Mouse (Mus musculus) left cerebral cortex, adult 18-20 months (tissue): ENCODE measurements around the gene Cabp2. TPM values are rescaled to one million over a fixed set of nuclear protein-coding genes. Genes with fewer than 3 reads are reported as not detected.
"Not testable (repeated sequence)": the region's sequence is repeated elsewhere in the genome, so short reads cannot be mapped to it uniquely, and the experiment has no call there.

Experiments
- DNase-seq, 2 experiments: peaks; one replicate each; pipeline ENCODE4 v3.0.0; 2021 to 2022; ENCODE audit warnings: low spot score in 2 of 2, mixed read lengths in 1 of 2
- long read RNA-seq, 2 experiments: library from polyadenylated mRNA; stranded (forward); transcript quantifications; one replicate each; pipeline ENCODE4 v2.0.0; 2021
- total RNA-seq, 2 experiments: library from RNA; stranded (reverse); gene quantifications; 2 replicates each; pipeline ENCODE4 v1.2.3; 2021

Cabp2 gene
- not detected for total RNA-seq
- long read RNA-seq, experiment 1: 0 reads
- long read RNA-seq, experiment 2: 0 reads

DNA sequence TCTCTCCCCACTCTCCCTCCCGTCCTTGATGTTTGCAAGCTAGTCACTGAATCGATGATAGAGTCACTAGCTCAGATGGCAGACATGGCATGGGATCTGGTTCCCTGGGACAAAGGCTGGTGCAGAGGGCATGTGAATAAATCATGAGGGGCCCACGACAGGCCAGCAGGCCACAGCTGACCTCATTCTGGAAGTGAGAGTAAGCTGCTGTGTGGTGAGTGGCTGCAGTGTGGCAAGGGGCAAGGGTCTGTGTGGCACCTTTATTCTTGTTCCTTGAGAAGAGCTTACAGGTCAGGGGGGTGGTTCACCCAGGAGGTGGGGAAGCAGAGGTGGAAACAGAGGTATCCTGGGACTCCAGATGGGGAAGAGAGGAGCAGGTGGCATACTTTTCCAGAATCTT is at the start of gene Cabp2:
Gene Cabp2, plus strand, starts transcription at position 185 of the 400 bp plus-strand sequence.
- no peak for DNase-seq

DNA sequence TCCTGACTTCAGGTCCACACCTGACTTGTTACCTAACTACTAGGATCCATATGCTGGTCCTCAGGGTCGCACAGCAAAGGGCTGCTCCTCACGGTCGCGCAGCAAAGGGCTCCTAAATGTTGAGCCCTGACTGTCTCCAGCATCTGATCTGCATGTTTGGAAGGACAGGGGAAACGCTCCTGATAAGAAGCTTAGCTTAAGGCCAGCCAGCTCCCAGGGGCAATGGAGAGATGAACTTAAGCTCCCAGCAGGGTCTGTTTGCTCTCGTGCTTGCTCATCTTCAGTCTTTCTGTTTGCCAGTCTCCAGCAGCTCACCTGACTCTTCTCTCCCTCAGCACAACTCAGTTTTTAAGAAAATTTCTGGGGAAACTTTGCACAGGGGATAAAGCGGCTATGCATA is 48.7 kb upstream of the Cabp2 start:
- no peak for DNase-seq

GRCm38 (mm10) chr19:4033298-4033697 is 48.1 kb upstream of the Cabp2 start:
- no peak for DNase-seq

DNA sequence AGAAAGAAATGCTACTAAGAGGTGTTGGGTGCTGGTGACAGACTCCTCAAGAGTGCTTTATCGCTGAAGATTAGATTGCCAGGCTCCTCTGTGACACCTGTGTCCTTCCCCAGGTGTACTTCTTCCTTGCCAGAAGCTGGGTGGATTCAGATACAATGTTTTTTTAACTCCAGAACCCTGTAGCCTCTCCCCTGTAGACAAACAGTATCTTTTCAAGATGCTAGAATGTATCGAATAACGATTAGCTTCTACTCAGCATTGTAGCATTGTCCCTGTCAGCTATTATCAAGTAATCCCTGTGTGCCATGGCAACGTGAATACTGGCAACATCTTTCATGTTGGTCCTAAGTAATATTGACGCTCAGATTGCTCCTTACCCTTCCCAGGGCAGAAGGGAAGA is 47.6 kb upstream of the Cabp2 start:
- no peak for DNase-seq

DNA sequence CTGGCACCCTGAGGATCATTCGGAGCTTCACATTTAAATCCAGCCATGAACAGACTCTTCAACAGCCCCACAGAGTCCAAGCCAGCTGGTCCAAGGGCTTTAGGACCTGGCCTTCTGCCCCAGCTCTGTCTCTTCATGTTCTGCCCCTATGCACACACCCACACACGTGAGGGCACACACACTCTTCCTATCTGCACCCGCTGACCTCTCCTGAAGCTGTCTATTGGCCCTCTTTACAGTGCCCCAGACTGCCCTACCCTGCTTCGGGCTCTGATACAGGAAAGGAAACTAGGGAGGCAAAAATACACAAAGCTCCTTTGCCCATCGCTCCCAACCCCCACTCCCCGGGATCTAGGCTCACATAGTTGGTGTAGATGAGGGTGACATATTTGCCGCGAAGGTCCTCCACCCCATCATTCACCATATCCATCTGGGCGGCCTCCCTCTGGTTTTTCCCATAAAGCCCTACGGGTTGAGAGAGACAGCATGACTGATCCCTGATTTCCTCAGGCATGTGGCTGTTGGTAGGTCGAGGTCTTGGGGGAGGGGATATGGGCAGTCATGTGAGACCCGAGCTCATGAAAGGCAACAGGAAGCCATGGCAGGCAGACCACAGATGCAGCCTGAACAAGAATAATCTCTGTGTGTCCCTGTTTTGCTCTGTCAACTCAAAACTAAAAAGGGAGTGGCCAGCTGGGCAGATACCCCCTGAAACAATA is 44.9 kb upstream of the Cabp2 start:
- no peak for DNase-seq

DNA sequence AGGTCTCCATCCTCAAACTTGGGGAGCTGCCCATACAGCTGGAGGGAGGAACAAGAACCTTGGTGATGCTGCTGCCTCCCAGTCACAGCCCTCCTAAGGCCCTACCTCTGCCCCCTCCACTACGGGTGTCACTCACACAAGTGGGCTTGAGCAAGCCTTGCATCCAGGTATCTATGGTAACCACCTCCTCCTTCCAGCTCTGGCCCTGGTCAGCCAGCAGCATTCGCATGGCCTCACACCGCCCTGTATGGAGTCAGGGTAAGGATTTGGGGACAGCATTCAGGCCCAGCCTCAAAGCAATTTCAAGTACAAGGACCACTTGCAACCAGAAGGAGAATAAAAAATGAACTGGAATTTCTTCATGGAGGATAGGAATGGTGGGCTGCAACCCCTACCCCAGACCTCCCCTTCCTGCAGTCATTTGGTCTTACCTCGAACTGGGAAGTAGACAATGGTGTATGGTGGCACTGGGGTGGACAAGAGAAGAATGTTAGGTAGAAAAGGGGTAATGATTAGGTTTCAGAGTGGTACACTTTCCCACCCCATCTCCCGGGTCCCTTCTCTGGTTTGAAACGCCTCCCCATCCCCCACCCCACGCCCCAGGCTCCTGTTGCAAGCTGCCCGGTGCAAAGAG is 44.1 kb upstream of the Cabp2 start:
- not testable (repeated sequence) for DNase-seq

DNA sequence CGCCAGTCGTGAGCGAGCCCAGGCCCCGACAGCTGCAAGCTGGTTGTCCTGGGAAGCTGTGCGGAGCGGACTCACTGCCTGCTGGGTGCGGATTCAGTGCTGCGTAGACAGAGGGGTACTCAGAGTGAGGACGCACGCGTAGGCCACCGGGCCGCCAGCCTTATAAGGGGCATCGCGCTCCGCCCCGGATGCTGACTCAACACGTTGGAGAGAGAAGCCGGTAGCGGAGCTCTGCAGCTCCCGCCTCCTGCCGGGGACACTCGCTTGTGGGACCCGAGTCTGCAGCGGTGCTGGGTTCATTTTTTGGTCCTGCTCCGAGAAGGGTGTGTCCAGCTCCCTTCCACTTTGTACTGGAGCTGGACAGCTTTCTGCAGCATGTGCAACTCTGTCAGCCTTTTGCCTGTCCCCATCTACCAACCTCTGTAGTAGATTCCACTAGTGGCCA is 43.6 kb upstream of the Cabp2 start, which contains the start of gene Gstp1:
Gene Gstp1, minus strand, starts transcription at position 198 of the 445 bp plus-strand sequence.
- peak; percentile 87 to 90 for DNase-seq

- DNase-seq: not testable (repeated sequence)
Measured at GRCm38 (mm10) chr19:4040941-4041340, 40.4 kb upstream of the Cabp2 start.

DNA sequence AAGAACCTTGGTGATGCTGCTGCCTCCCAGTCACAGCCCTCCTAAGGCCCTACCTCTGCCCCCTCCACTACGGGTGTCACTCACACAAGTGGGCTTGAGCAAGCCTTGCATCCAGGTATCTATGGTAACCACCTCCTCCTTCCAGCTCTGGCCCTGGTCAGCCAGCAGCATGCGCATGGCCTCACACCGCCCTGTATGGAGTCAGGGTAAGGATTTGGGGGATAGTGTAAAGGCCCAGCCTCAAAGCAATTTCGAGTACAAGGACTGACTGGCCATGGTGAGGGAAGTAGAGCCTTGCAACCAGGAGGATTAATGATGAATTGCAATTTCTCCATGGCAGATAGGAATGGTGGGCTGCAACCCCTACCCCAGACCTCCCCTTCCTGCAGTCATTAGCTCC is 39.9 kb upstream of the Cabp2 start:
- not testable (repeated sequence) for DNase-seq

- no peak for DNase-seq
Measured at GRCm38 (mm10) chr19:4042124-4042523, 39.3 kb upstream of the Cabp2 start.

DNA sequence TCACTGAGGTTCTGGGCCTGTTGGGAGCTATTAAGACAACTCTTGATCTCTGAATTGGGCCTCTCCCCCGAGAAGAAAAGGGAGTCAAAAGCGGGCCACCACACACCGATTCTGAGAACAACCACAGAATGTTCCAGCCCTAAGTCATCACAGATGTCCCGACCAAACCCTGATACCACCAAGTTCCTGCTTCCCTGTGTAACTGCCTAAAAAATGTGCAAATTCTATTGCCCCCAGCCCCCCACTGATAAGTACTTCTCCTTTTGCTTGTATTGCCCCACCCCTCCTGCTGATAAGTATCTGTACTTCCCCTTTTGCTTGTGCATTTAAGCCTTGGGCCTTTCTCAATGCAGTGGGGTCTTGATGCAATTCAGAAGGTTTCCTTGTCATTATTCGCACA is 37.3 kb upstream of the Cabp2 start:
- not testable (repeated sequence) for DNase-seq

DNA sequence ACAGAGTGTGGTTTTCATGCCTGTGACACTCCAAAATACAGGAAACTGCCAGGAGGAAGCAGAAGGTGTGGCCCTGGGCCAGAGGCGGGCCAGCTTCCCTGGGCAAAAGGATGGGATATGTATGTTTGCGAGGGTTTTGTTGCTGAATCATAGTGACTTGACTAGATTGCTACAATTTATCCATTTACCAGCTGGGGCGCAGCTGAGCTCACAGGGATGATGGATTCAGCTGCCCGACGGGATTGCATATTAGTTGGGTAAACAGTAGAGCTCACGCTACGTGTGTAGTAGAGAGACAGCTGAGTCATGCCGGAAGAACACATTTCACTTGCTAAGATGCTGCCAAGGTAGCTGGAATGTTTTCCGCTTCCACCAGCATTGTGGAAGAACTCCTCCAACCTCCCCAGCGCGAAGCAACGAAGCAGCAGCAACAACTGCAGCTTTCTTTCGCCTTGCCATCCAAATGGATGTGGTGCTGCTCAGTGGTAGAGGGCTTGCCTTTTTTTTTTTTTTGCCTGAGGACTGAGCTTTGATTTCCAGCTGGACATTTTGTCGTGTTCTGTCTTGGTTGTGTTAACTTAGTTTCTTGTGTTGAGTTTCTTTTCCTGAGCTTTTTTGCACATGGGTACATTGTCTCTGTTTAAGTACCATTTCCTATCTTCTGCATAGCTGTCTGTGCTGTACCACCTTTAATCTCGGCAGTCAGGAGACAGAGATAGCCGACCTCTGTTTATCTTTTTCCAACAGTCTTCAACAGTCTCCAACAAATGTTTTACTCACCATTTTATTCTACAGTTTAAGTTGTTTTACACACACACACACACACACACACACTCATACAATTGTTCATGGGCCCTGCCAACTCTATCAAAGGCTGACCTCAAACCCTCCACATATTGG is 35.2 kb upstream of the Cabp2 start, which contains the start of gene Gstp2:
Gene Gstp2, minus strand, starts transcription at position 58 of the 900 bp plus-strand sequence.
- DNase-seq: peak; percentile 80 to 82

DNA sequence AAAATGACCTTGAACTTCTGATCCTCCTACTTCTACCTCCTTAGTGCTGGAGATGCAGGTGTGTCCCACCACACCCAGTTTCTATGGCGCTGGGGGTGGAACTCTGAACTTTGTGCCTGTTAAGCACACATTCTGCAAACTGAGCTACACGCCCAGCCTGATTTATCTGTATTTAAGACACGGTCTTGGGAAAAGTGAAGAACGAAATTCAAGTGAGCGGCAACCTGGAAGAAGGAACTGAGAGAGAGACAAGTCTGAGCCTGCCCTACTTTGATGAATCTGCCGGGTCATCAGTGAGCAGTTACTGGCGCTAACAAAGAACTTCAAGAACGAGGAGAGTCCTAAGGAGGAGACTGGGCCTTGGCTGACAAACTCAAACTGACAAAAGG is 34.5 kb upstream of the Cabp2 start:
- no peak for DNase-seq

DNA sequence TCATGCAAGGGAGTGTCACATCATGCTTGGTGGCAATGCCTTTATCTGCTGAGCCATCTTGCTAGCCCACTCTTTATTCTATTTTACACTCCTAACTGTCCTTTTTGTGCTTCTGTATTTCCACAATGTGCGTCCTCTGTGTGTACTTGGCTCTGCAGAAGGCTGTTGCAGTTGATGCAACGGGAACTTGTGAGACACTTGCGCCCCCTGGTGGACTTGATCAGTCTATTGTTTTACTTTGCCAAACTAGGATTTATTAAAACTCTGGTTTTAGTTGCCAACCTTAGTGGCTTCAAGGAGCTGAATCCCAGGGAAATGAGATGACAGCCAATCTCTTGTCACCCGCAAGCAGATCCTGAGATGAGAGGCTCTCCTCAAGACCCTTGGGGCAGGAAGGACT is 33.5 kb upstream of the Cabp2 start:
- DNase-seq: peak; percentile 69 to 84

GRCm38 (mm10) chr19:4049069-4049468 is 32.3 kb upstream of the Cabp2 start:
- DNase-seq: not testable (repeated sequence)

GRCm38 (mm10) chr19:4051016-4051415 is 30.4 kb upstream of the Cabp2 start:
- no peak for DNase-seq

GRCm38 (mm10) chr19:4051741-4052515 is 29.4 kb upstream of the Cabp2 start:
- peak; percentile 32 to 60 for DNase-seq

- DNase-seq: no peak
Measured at GRCm38 (mm10) chr19:4052516-4053030, 28.8 kb upstream of the Cabp2 start.

- no peak for DNase-seq
Measured at GRCm38 (mm10) chr19:4054613-4055012, 26.8 kb upstream of the Cabp2 start.

- no peak for DNase-seq
Measured at GRCm38 (mm10) chr19:4055216-4055946, 26.0 kb upstream of the Cabp2 start.
